18 mouse cellular contexts compared by ENCODE assay signal in genomic region chr5:118349057-118349456, GRCm38 (mm10).
DNase-seq lines count a peak whose midpoint lies in the region; TF ChIP-seq lines count a peak whose summit lies in the region.
"Had no signal": no experiment of that assay in that cellular context is flagged by ENCODE, and none has a peak within 500 bp of the region (broad histone marks: within the 10 kb centered on the region; RNA-seq: fewer than 3 reads in every experiment).

No protein-coding gene starts in this region.

- no peak for DNase-seq in CH12.LX (ENCODE audit: extremely low read depth)
- DNase-seq in ES-E14 (ENCODE audit: low read depth, low spot score): no peak
- DNase-seq in neural tube, embryonic 10.5 days (ENCODE audit: extremely low spot score, low spot score): no peak
- no peak for DNase-seq in spleen, postnatal 4 days (ENCODE audit: low spot score in 2 of 2)
- DNase-seq: adrenal gland, adult 2 months; adrenal gland, adult 8-10 months; adrenal gland, postnatal 10 days; adrenal gland, postnatal 14 days; adrenal gland, postnatal 25 days; adrenal gland, postnatal 36 days; B cell, adult 2 months; cerebellum, adult 11 months; cerebellum, adult 11-12 months; cerebellum, adult 18-20 months; cerebellum, adult 2 months; cerebellum, adult 8-10 months had no signal

- H3K27ac ChIP-seq in CH12.LX (ENCODE audit: insufficient read depth, low read depth): no peak overlapping the region
- no peak overlapping the region for H3K27ac ChIP-seq in ES-E14 (ENCODE audit: insufficient read depth, low read depth, low read length, poor library complexity, severe bottlenecking)

- TF ChIP-seq EP300 in CH12.LX (IDR thresholded peaks at IDR 0.05; ENCODE audit: low read length): no peak

- H3K27me3 ChIP-seq in CH12.LX (replicated peaks): no peaks in the 10 kb centered on the region
- H3K27me3 ChIP-seq: Patski had no signal

- H3K36me3 ChIP-seq in CH12.LX (replicated peaks in 1 of 2; ENCODE audit: control insufficient read depth in 1 of 2, insufficient read depth in 1 of 2, low read length in 1 of 2) (no peaks in the 10 kb centered on the region), ES-E14 (ENCODE audit: control insufficient read depth, insufficient read depth, low read length, poor library complexity, severe bottlenecking) (no peaks in the 10 kb centered on the region)
- H3K36me3 ChIP-seq: G1E had no signal

- no peak for TF ChIP-seq RAD21 in CH12.LX (IDR thresholded peaks at IDR 0.05; ENCODE audit: low read depth, low read length)

- peaks cover 4 to 11% of the 10 kb centered on the region in 2 experiments; a peak in 3 of 4 replicates for H3K4me1 ChIP-seq in CH12.LX (ENCODE audit: control insufficient read depth in 1 of 2, insufficient read depth in 2 of 2)
- peaks cover 2 to 6% of the 10 kb centered on the region in 2 experiments; a peak in 1 of 4 replicates for H3K4me1 ChIP-seq in ES-E14 (ENCODE audit: control insufficient read depth in 2 of 2, insufficient read depth in 2 of 2, low read length in 2 of 2, poor library complexity in 1 of 2)

- peaks cover 7% of the 10 kb centered on the region for H3K9me3 ChIP-seq in CH12.LX (replicated peaks; ENCODE audit: low read length)
- H3K9me3 ChIP-seq in ES-E14 (ENCODE audit: control insufficient read depth, insufficient read depth, low read depth, low read length): no peaks in the 10 kb centered on the region

- H3K9ac ChIP-seq in CH12.LX (ENCODE audit: insufficient read depth, low read depth) (no peak overlapping the region), ES-E14 (ENCODE audit: insufficient read depth, low read depth, low read length, poor library complexity, severe bottlenecking) (no peak overlapping the region)

- in situ Hi-C loops in CH12.LX (cut with MboI; ENCODE audit: low pct_ligation_motif_present, low pct_unique_long_range_greater_than_20kb, low sequenced_read_pairs): no loop called here
- in situ Hi-C loops in ES-E14 (cut with MboI; ENCODE audit: low sequenced_read_pairs in 2 of 2, unreplicated experiment in 2 of 2): no loop called here

- no peak for TF ChIP-seq POLR2A in CH12.LX (IDR thresholded peaks at IDR 0.05; ENCODE audit: low read depth, low read length)

- H3K79me2 ChIP-seq in CH12.LX (replicated peaks; ENCODE audit: control insufficient read depth, extremely low read depth, insufficient read depth, poor library complexity, severe bottlenecking): no peaks in the 10 kb centered on the region

- no peak for TF ChIP-seq CTCF in CH12.LX (conservative IDR thresholded peaks at IDR 0.05 in 1 of 2, IDR thresholded peaks at IDR 0.05 in 1 of 2; ENCODE audit: low read depth in 2 of 2, low read length in 2 of 2)

- dilution Hi-C loops in CH12.LX (cut with MboI; ENCODE audit: extremely low pct_ligation_motif_present, extremely low pct_unique_long_range_greater_than_20kb, low sequenced_read_pairs): no loop called here

- H3K4me3 ChIP-seq in CH12.LX (replicated peaks in 1 of 3; ENCODE audit: low read depth in 2 of 3, low read length in 2 of 3, poor library complexity in 1 of 3): no peak overlapping the region
- no peak overlapping the region for H3K4me3 ChIP-seq in ES-E14 (ENCODE audit: insufficient read depth in 1 of 2, low read depth in 1 of 2, low read length in 2 of 2, poor library complexity in 1 of 2, severe bottlenecking in 1 of 2)

- no peak overlapping the region for H3K4me2 ChIP-seq in CH12.LX (ENCODE audit: insufficient read depth, low read depth, poor library complexity, severe bottlenecking)

TF ChIP-seq in CH12.LX, 34 proteins besides CTCF, POLR2A, EP300 and RAD21:
- TF ChIP-seq MAFK (IDR thresholded peaks at IDR 0.05; ENCODE audit: insufficient replicate concordance, low read length) (peak; percentile 58; the same call in 1 of the 2 replicates), MEF2A (IDR thresholded peaks at IDR 0.05; ENCODE audit: borderline replicate concordance, low read depth, low read length) (no peak), TCF12 (IDR thresholded peaks at IDR 0.05; ENCODE audit: low read depth, low read length) (no peak)
TF ChIP-seq in CH12.LX: peak in this region for 1.

TF ChIP-seq in ES-E14, 5 proteins besides CTCF, POLR2A, EP300 and RAD21:
- TF ChIP-seq HCFC1 (IDR thresholded peaks at IDR 0.05; ENCODE audit: borderline replicate concordance, insufficient read depth, low read length): no peak
- TF ChIP-seq MAFK (IDR thresholded peaks at IDR 0.05; ENCODE audit: insufficient read depth, low read depth, low read length): peak; percentile 78
